Mouse (Mus musculus) liver, embryonic 11.5 days (tissue): ENCODE measurements around the gene Myo10. TPM values are rescaled to one million over a fixed set of nuclear protein-coding genes. Genes with fewer than 3 reads are reported as not detected.

Experiments
- ATAC-seq: fragments of 200-750 bp; cut with Nextera tagmentation; replicated peaks from 2 replicates; pipeline ENCODE4 v1.8.0; 2017; ENCODE audit warnings: moderate number of reproducible peaks, mild to moderate bottlenecking, moderate TSS enrichment, moderate library complexity; ENCODE audit not compliant: low FRiP score
- DNase-seq: peaks from one replicate; pipeline ENCODE4 v3.0.0-alpha.2; 2017; ENCODE audit warnings: low spot score
- H3K27ac ChIP-seq: fragments of 300-500 bp; sonication (generic); 2 replicates; pipeline ENCODE4 v1.5.1; 2014; ENCODE audit warnings: mild to moderate bottlenecking, low read depth, low read length, control low read depth
- H3K27me3 ChIP-seq: fragments of 300-500 bp; sonication (generic); replicated peaks from 2 replicates; pipeline ENCODE4 v1.6.1; 2014; ENCODE audit warnings: low read length, mixed read lengths; ENCODE audit not compliant: control insufficient read depth, insufficient read depth
- H3K36me3 ChIP-seq: fragments of 300-500 bp; sonication (generic); 2 replicates; pipeline ENCODE4 v1.6.1; 2014; ENCODE audit warnings: mild to moderate bottlenecking, low read length, moderate library complexity, mixed read lengths; ENCODE audit not compliant: control insufficient read depth, insufficient read depth
- H3K4me1 ChIP-seq: fragments of 300-500 bp; sonication (generic); replicated peaks from 2 replicates; pipeline ENCODE4 v1.6.1; 2014; ENCODE audit warnings: low read length, mixed read lengths; ENCODE audit not compliant: control insufficient read depth, insufficient read depth
- H3K4me2 ChIP-seq: fragments of 300-500 bp; sonication (generic); 2 replicates; pipeline ENCODE4 v1.6.1; 2014; ENCODE audit warnings: mild to moderate bottlenecking, control low read depth, moderate library complexity
- H3K4me3 ChIP-seq: fragments of 300-500 bp; sonication (generic); 2 replicates; pipeline ENCODE4 v1.5.1; 2014; ENCODE audit warnings: low read depth, low read length, control low read depth
- H3K9ac ChIP-seq: fragments of 300-500 bp; sonication (generic); 2 replicates; pipeline ENCODE4 v1.6.1; 2014; ENCODE audit warnings: low read depth, low read length, control low read depth
- H3K9me3 ChIP-seq: fragments of 300-500 bp; sonication (generic); 2 replicates; pipeline ENCODE4 v1.6.1; 2016; ENCODE audit warnings: low read length, inconsistent platforms, mixed read lengths; ENCODE audit not compliant: control insufficient read depth
- WGBS: fragments of 180-500 bp; shearing (Covaris S2); extraction: QIAGEN DNeasy Blood & Tissue Kit; methylation state at CpG from one replicate; pipeline ENCODE4 v1.1.7; 2014; 5-methylcytosine and 5-hydroxymethylcytosine counted together
- polyA plus RNA-seq: library from polyadenylated mRNA; unstranded; fragments of >200 nt; fragmentation: Nextera tagmentation; extraction: Ambion mirVana; gene quantifications from 2 replicates; pipeline ENCODE4 v1.2.1, GENCODE M21; 2014

Myo10 gene
- polyA plus RNA-seq, 1 experiment from 2014 or later, result 16.3 TPM

DNA sequence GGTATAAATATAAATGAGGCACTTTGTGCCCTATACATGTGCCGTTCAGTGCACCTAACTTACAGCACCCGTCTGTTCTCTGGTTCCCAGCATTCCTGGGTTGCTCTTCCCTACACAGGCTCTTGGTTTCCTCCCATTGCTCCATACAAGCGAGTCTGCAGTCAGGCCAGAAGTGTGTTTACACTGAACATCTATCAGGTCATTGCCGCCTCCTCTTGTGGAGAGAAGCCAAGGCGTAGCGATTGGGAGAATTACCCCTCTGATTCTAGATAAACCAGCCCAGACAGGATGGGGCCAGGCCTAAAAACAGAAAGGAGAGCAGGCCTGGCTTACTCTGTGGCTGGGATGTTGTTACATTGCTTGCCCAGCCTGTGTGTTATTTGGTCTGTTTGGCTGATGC is 187.3 kb downstream of the Myo10 start:
- H3K27me3 ChIP-seq, result no peaks in the 10 kb centered on the region
- ATAC-seq (no peak), DNase-seq (no peak)
- WGBS, result 79% methylated on average over 6 of the region's 6 CpGs
- H3K27ac ChIP-seq, result no peak overlapping the region
- no peak overlapping the region for H3K4me2 ChIP-seq
- H3K36me3 ChIP-seq, result peaks cover 11% of the 10 kb centered on the region; the same call in 1 of the 2 replicates
- H3K4me3 ChIP-seq, result no peak overlapping the region
- no peaks in the 10 kb centered on the region; the same call in 1 of the 2 replicates for H3K4me1 ChIP-seq
- H3K9ac ChIP-seq, result no peak overlapping the region
- no peaks in the 10 kb centered on the region for H3K9me3 ChIP-seq

- H3K36me3 ChIP-seq, result peaks cover 17% of the 10 kb centered on the region; the same call in 1 of the 2 replicates
- ATAC-seq, result no peak
Observed at GRCm38 (mm10) chr15:25811834-25812250, 189.5 kb downstream of the Myo10 start.

DNA sequence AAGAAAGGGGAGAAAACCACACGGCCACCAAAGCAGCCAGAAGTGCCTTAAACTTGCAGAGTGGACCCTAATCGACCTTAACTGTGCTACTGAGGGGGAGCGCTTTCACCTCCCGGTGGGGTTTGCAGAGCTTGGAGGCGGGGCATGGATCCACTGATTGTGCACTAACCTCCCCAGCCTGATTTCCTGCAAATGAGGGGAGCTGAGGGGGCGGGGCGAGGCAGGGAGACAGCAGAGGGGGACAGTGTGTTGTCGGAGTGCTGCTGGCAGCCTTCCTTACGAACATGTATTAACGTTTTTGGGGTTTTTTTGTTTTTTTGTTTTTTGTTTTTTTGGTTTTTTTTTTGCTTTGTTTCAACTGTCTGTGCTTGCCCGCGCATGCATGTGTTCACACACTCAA is 190.2 kb downstream of the Myo10 start:
- Histone ChIP-seq H3K27ac (no peak overlapping the region), H3K27me3 (no peaks in the 10 kb centered on the region), H3K4me3 (no peak overlapping the region), H3K36me3 (peaks cover 17% of the 10 kb centered on the region; the same call in 1 of the 2 replicates), H3K9ac (no peak overlapping the region), H3K9me3 (no peaks in the 10 kb centered on the region), H3K4me1 (no peaks in the 10 kb centered on the region; the same call in 1 of the 2 replicates), H3K4me2 (no peak overlapping the region)
- ATAC-seq (no peak), DNase-seq (no peak)
- WGBS, result 71% methylated on average over 12 of the region's 12 CpGs

More at GRCm38 (mm10) chr15:25811834-25812250, 189.5 kb downstream of the Myo10 start:
- H3K9me3 ChIP-seq, result no peaks in the 10 kb centered on the region
- no peak overlapping the region for H3K9ac ChIP-seq
- no peaks in the 10 kb centered on the region for H3K27me3 ChIP-seq
- H3K4me2 ChIP-seq, result no peak overlapping the region
- no peak overlapping the region for H3K27ac ChIP-seq
- 82% methylated on average over 11 of the region's 11 CpGs for WGBS
- H3K4me1 ChIP-seq, result no peaks in the 10 kb centered on the region; the same call in 1 of the 2 replicates
- no peak for DNase-seq
- H3K4me3 ChIP-seq, result no peak overlapping the region

DNA sequence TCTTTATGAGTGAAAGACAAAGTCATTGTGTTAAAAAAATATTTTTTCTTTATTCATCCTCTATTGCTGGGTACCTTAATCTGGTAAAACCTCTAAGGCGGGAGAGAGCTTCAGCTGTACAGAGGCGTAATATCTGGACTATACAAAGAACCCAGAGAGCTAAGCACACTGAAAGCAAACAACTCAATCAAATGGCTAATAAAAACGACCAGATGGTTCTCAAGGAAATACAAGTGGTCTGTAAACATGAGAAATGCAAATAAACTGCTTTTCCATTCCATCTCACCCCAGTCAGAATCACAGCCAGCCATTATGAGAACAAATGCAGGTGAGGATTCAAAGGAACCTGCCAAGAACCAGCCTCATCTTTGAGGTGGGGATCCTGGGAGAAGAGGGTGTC is 192.2 kb downstream of the Myo10 start:
- Histone ChIP-seq H3K9me3 (no peaks in the 10 kb centered on the region), H3K9ac (no peak overlapping the region), H3K27me3 (no peaks in the 10 kb centered on the region), H3K36me3 (peaks cover 11% of the 10 kb centered on the region; the same call in 1 of the 2 replicates), H3K4me3 (no peak overlapping the region), H3K4me2 (no peak overlapping the region), H3K4me1 (no peaks in the 10 kb centered on the region; the same call in 1 of the 2 replicates), H3K27ac (no peak overlapping the region)
- ATAC-seq (no peak), DNase-seq (no peak)
- WGBS, result 68% methylated on average over 3 of the region's 3 CpGs

GRCm38 (mm10) chr15:25817191-25817590 is 194.9 kb downstream of the Myo10 start:
- DNase-seq (no peak), ATAC-seq (no peak)
- Histone ChIP-seq H3K4me2 (no peak overlapping the region), H3K9ac (no peak overlapping the region), H3K36me3 (peaks cover 7% of the 10 kb centered on the region; the same call in 1 of the 2 replicates), H3K27ac (no peak overlapping the region), H3K27me3 (no peaks in the 10 kb centered on the region), H3K4me3 (no peak overlapping the region), H3K9me3 (no peaks in the 10 kb centered on the region), H3K4me1 (no peaks in the 10 kb centered on the region; the same call in 1 of the 2 replicates)
- 87% methylated on average over 2 of the region's 2 CpGs for WGBS

DNA sequence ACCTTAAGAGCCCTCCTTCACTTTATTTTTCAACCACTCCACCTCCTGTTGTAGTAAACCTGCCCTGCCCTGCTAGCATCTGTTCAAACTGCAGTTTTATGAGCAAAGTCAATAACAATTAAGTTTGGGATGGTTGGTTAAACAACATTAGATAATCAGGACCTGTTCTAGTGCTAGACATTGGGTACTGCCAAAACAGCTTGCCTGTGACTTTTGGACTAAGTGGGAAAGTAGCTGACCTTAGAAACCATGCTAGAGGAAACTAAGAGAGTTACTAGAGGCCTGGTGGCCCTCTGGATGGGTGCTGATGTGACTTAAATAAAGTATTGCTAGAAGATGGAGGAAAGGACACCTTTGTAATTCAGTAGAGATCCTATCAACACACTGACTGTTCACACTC is 199.7 kb downstream of the Myo10 start:
- Histone ChIP-seq H3K9me3 (no peaks in the 10 kb centered on the region), H3K4me3 (no peak overlapping the region), H3K9ac (no peak overlapping the region), H3K27ac (no peak overlapping the region), H3K27me3 (no peaks in the 10 kb centered on the region), H3K4me1 (no peaks in the 10 kb centered on the region), H3K4me2 (no peak overlapping the region), H3K36me3 (no peaks in the 10 kb centered on the region)
- no peak for DNase-seq
- ATAC-seq, result no peak

DNA sequence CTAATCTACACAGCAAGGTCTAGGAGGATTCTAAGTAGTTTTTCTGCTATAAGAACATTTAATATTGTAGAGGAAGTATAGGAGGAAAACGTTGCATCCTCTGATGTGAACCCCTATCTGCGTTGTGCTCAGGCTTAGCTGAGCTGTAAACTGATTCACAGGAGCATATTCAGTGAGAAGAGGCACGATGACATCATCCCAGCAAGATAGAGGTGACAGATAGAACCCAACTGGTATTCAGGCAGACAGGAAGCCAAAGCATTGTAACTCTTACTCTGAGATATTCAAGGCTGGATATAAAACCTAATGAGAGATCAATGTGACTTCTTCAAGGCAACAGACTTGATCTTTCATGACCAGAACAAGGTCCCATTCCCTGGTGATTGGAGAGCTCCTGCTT is 200.3 kb downstream of the Myo10 start:
- Histone ChIP-seq H3K4me2 (no peak overlapping the region), H3K27ac (no peak overlapping the region), H3K9me3 (no peaks in the 10 kb centered on the region), H3K27me3 (no peaks in the 10 kb centered on the region), H3K4me1 (no peaks in the 10 kb centered on the region), H3K4me3 (no peak overlapping the region), H3K36me3 (no peaks in the 10 kb centered on the region), H3K9ac (no peak overlapping the region)
- WGBS, result 39% methylated on average over 3 of the region's 3 CpGs
- ATAC-seq, result no peak
- no peak for DNase-seq

DNA sequence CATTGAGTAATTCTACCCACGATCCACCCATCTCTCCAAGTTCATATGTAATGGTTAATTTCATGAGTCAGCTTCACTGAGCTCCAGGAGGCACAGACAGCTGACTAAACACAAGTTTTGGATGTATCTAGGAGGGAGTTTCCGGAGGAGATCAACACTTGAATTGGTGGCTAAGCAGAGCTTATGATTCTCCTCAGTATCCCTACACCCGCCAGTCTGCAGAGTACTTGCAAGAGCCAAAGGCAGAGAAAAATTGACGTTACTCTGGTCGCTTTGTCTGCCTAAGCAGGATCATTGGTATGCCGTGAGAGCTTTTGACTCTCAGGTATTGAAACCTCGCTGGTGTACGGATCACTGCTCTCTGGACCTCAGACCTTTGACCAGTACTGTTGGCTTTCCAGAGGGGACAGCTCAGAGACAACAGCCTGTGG is 204.2 kb downstream of the Myo10 start:
- DNase-seq (no peak), ATAC-seq (no peak)
- H3K9ac ChIP-seq, result no peak overlapping the region
- H3K9me3 ChIP-seq, result no peaks in the 10 kb centered on the region
- no peaks in the 10 kb centered on the region for H3K36me3 ChIP-seq
- no peaks in the 10 kb centered on the region for H3K4me1 ChIP-seq
- 80% methylated on average over 8 of the region's 8 CpGs for WGBS
- no peak overlapping the region for H3K27ac ChIP-seq
- H3K27me3 ChIP-seq, result no peaks in the 10 kb centered on the region
- no peak overlapping the region for H3K4me3 ChIP-seq
- no peak overlapping the region for H3K4me2 ChIP-seq

GRCm38 (mm10) chr15:25828464-25828863 is 206.1 kb downstream of the Myo10 start:
- Histone ChIP-seq H3K27ac (no peak overlapping the region), H3K4me2 (no peak overlapping the region), H3K27me3 (no peaks in the 10 kb centered on the region), H3K9me3 (no peaks in the 10 kb centered on the region), H3K36me3 (no peaks in the 10 kb centered on the region), H3K4me3 (no peak overlapping the region), H3K9ac (no peak overlapping the region), H3K4me1 (no peaks in the 10 kb centered on the region)
- DNase-seq (no peak), ATAC-seq (0 out of 2 replicates have a peak, but pooled peaks have one; percentile 23)
- WGBS, result 38% methylated on average over 10 of the region's 10 CpGs
